Mouse (Mus musculus): Measurements from ENCODE around the gene Zfp558.
"Not testable (repeated sequence)": the region's sequence is repeated elsewhere in the genome, so short reads cannot be mapped to it uniquely, and the experiment has no call there.

GRCm38 (mm10) chr9:18412371-18412770 lies 65.7 kb downstream of the Zfp558 start:
- not testable (repeated sequence) for TF ChIP-seq CTCF, EP300 (IDR thresholded peaks at IDR 0.05; ENCODE audit: low read depth)
